Mouse (Mus musculus): ENCODE measurements around the gene Rbbp5. TPM values are rescaled to one million over a fixed set of nuclear protein-coding genes. Genes with fewer than 3 reads are reported as not detected.
A peak's percentile ranks its signal among the peaks of the same experiment; 100 is the strongest.
"Not testable (repeated sequence)": the region's sequence is repeated elsewhere in the genome, so short reads cannot be mapped to it uniquely, and the experiment has no call there.

The Rbbp5 gene
- 12.0 and 17.4 TPM in 2 replicates for polyA plus RNA-seq (2012; ENCODE audit: insufficient read depth, insufficient read length, missing spikeins)

- Histone ChIP-seq H3K27ac (replicated peaks; ENCODE audit: low read depth, low read length) (peak within 1 kb of the TSS; percentile 70), H3K4me1 (ENCODE audit: control insufficient read depth, insufficient read depth, insufficient read length, low read length) (0 out of 2 replicates have a peak, but pooled peaks cover 2% of the 10 kb centered on the region), H3K4me3 (ENCODE audit: insufficient read depth, low read depth, low read length) (peak within 1 kb of the TSS; percentile 88)
Measured at GRCm38 (mm10) chr1:132476928-132477691, at the start of gene Rbbp5. Gene Rbbp5 (plus strand): TSS chr1:132477365.

- no peak overlapping the region for H3K27ac ChIP-seq (replicated peaks; ENCODE audit: low read depth, low read length)
- peaks cover 26% of the 10 kb centered on the region for H3K4me1 ChIP-seq (ENCODE audit: control insufficient read depth, insufficient read depth, insufficient read length, low read length)
- H3K4me3 ChIP-seq (ENCODE audit: insufficient read depth, low read depth, low read length), result no peak overlapping the region
Measured at GRCm38 (mm10) chr1:132430818-132431217, 46.3 kb upstream of the Rbbp5 start.

GRCm38 (mm10) chr1:132431716-132432115 is 45.4 kb upstream of the Rbbp5 start:
- no peak overlapping the region for H3K27ac ChIP-seq (replicated peaks; ENCODE audit: low read depth, low read length)
- no peak overlapping the region for H3K4me3 ChIP-seq (ENCODE audit: insufficient read depth, low read depth, low read length)
- H3K4me1 ChIP-seq (ENCODE audit: control insufficient read depth, insufficient read depth, insufficient read length, low read length), result peaks cover 29% of the 10 kb centered on the region

GRCm38 (mm10) chr1:132433349-132433748 is 43.8 kb upstream of the Rbbp5 start:
- Histone ChIP-seq H3K4me3 (ENCODE audit: insufficient read depth, low read depth, low read length) (no peak overlapping the region), H3K4me1 (ENCODE audit: control insufficient read depth, insufficient read depth, insufficient read length, low read length) (peaks cover 37% of the 10 kb centered on the region), H3K27ac (replicated peaks; ENCODE audit: low read depth, low read length) (no peak overlapping the region)

- peaks cover 38% of the 10 kb centered on the region for H3K4me1 ChIP-seq (ENCODE audit: control insufficient read depth, insufficient read depth, insufficient read length, low read length)
- H3K27ac ChIP-seq (replicated peaks; ENCODE audit: low read depth, low read length), result 0 out of 2 replicates have a peak overlapping the region, but pooled peaks have one; percentile 12
- H3K4me3 ChIP-seq (ENCODE audit: insufficient read depth, low read depth, low read length), result no peak overlapping the region
Measured at GRCm38 (mm10) chr1:132434032-132434431, 43.1 kb upstream of the Rbbp5 start.

- H3K27ac ChIP-seq (replicated peaks; ENCODE audit: low read depth, low read length), result peak overlapping the region; percentile 95
- peaks cover 34% of the 10 kb centered on the region for H3K4me1 ChIP-seq (ENCODE audit: control insufficient read depth, insufficient read depth, insufficient read length, low read length)
- H3K4me3 ChIP-seq (ENCODE audit: insufficient read depth, low read depth, low read length), result no peak overlapping the region
Measured at GRCm38 (mm10) chr1:132436320-132436958, 40.7 kb upstream of the Rbbp5 start.

GRCm38 (mm10) chr1:132436960-132437359 is 40.2 kb upstream of the Rbbp5 start:
- peaks cover 29% of the 10 kb centered on the region for H3K4me1 ChIP-seq (ENCODE audit: control insufficient read depth, insufficient read depth, insufficient read length, low read length)
- peak overlapping the region; percentile 95 for H3K27ac ChIP-seq (replicated peaks; ENCODE audit: low read depth, low read length)
- H3K4me3 ChIP-seq (ENCODE audit: insufficient read depth, low read depth, low read length), result no peak overlapping the region

- Histone ChIP-seq H3K27ac (replicated peaks; ENCODE audit: low read depth, low read length) (peak overlapping the region; percentile 74), H3K4me3 (ENCODE audit: insufficient read depth, low read depth, low read length) (no peak overlapping the region), H3K4me1 (ENCODE audit: control insufficient read depth, insufficient read depth, insufficient read length, low read length) (peaks cover 27% of the 10 kb centered on the region)
Measured at GRCm38 (mm10) chr1:132437389-132437788, 39.8 kb upstream of the Rbbp5 start.

- peaks cover 10% of the 10 kb centered on the region for H3K4me1 ChIP-seq (ENCODE audit: control insufficient read depth, insufficient read depth, insufficient read length, low read length)
- no peak overlapping the region for H3K27ac ChIP-seq (replicated peaks; ENCODE audit: low read depth, low read length)
- H3K4me3 ChIP-seq (ENCODE audit: insufficient read depth, low read depth, low read length), result no peak overlapping the region
Measured at GRCm38 (mm10) chr1:132440896-132441435, 36.2 kb upstream of the Rbbp5 start.

GRCm38 (mm10) chr1:132449742-132450141 is 27.4 kb upstream of the Rbbp5 start:
- H3K27ac ChIP-seq (replicated peaks; ENCODE audit: low read depth, low read length), result no peak overlapping the region
- no peak overlapping the region for H3K4me3 ChIP-seq (ENCODE audit: insufficient read depth, low read depth, low read length)
- no peaks in the 10 kb centered on the region for H3K4me1 ChIP-seq (ENCODE audit: control insufficient read depth, insufficient read depth, insufficient read length, low read length)

GRCm38 (mm10) chr1:132464651-132465050 is 12.5 kb upstream of the Rbbp5 start:
- Histone ChIP-seq H3K4me1 (ENCODE audit: control insufficient read depth, insufficient read depth, insufficient read length, low read length) (no peaks in the 10 kb centered on the region), H3K27ac (replicated peaks; ENCODE audit: low read depth, low read length) (no peak overlapping the region), H3K4me3 (ENCODE audit: insufficient read depth, low read depth, low read length) (no peak overlapping the region)

GRCm38 (mm10) chr1:132468926-132469325 is 8.2 kb upstream of the Rbbp5 start:
- H3K27ac ChIP-seq (replicated peaks; ENCODE audit: low read depth, low read length), result no peak overlapping the region
- no peak overlapping the region for H3K4me3 ChIP-seq (ENCODE audit: insufficient read depth, low read depth, low read length)
- no peaks in the 10 kb centered on the region; the same call in 1 of the 2 replicates for H3K4me1 ChIP-seq (ENCODE audit: control insufficient read depth, insufficient read depth, insufficient read length, low read length)

- no peak overlapping the region for H3K27ac ChIP-seq (replicated peaks; ENCODE audit: low read depth, low read length)
- H3K4me3 ChIP-seq (ENCODE audit: insufficient read depth, low read depth, low read length), result no peak overlapping the region
- no peaks in the 10 kb centered on the region; the same call in 1 of the 2 replicates for H3K4me1 ChIP-seq (ENCODE audit: control insufficient read depth, insufficient read depth, insufficient read length, low read length)
Measured at GRCm38 (mm10) chr1:132469519-132469918, 7.6 kb upstream of the Rbbp5 start.

GRCm38 (mm10) chr1:132470031-132470430 is 7.1 kb upstream of the Rbbp5 start:
- H3K4me3 ChIP-seq (ENCODE audit: insufficient read depth, low read depth, low read length); H3K4me1 ChIP-seq (ENCODE audit: control insufficient read depth, insufficient read depth, insufficient read length, low read length); H3K27ac ChIP-seq (replicated peaks; ENCODE audit: low read depth, low read length): not testable (repeated sequence)

GRCm38 (mm10) chr1:132471032-132471431 is 6.1 kb upstream of the Rbbp5 start:
- H3K4me3 ChIP-seq (ENCODE audit: insufficient read depth, low read depth, low read length), result no peak overlapping the region
- no peaks in the 10 kb centered on the region; the same call in 1 of the 2 replicates for H3K4me1 ChIP-seq (ENCODE audit: control insufficient read depth, insufficient read depth, insufficient read length, low read length)
- no peak overlapping the region for H3K27ac ChIP-seq (replicated peaks; ENCODE audit: low read depth, low read length)

Data from brown adipose tissue, adult 24 weeks (tissue).